Mouse (Mus musculus) E14TG2a.4 (cell line): Measurements from ENCODE around the gene Fsd1.
A peak's percentile ranks its signal among the peaks of the same experiment; 100 is the strongest.

Source experiments
- H3K27me3 ChIP-seq: 2 replicates; pipeline ENCODE4 v1.6.1; 2014; ENCODE audit warnings: low read length, control low read depth; ENCODE audit not compliant: insufficient read depth
- H3K36me3 ChIP-seq: 2 replicates; pipeline ENCODE4 v1.6.1; 2014; ENCODE audit warnings: low read length, control low read depth; ENCODE audit not compliant: insufficient read depth
- H3K4me1 ChIP-seq: replicated peaks from 2 replicates; pipeline ENCODE4 v1.6.1; 2014; ENCODE audit warnings: low read depth, low read length, control low read depth
- H3K4me3 ChIP-seq: replicated peaks from 2 replicates; pipeline ENCODE4 v1.5.1; 2014; ENCODE audit warnings: mild to moderate bottlenecking, low read length
- H3K9me3 ChIP-seq: 2 replicates; pipeline ENCODE4 v1.6.1; 2014; ENCODE audit warnings: low read length, control low read depth
- CTCF ChIP-seq: conservative IDR thresholded peaks from 2 replicates; pipeline ENCODE4 v1.5.1; 2014; ENCODE audit warnings: low read length
- NANOG ChIP-seq: IDR thresholded peaks from 2 replicates; pipeline ENCODE4 v1.6.1; 2014; ENCODE audit warnings: borderline replicate concordance, low read length, mixed read lengths
- POU5F1 ChIP-seq: IDR thresholded peaks from 2 replicates; pipeline ENCODE4 v1.6.1; 2014; ENCODE audit warnings: low read length, borderline replicate concordance

Fsd1 gene

GRCm38 (mm10) chr17:55958918-55959728, 27.2 kb upstream of the Fsd1 start, which contains the start of gene Yju2:
TSS of gene Yju2 (plus strand) at chr17:55959099.
- Histone ChIP-seq H3K27me3 (no peaks in the 10 kb centered on the region), H3K4me1 (peaks cover 67% of the 10 kb centered on the region), H3K36me3 (peaks cover 39% of the 10 kb centered on the region), H3K9me3 (no peaks in the 10 kb centered on the region), H3K4me3 (peak within 1 kb of the TSS; percentile 84)
- TF ChIP-seq CTCF = no peak
- no peak for TF ChIP-seq POU5F1
- TF ChIP-seq NANOG = no peak

- Histone ChIP-seq H3K4me1 (peaks cover 66% of the 10 kb centered on the region), H3K27me3 (no peaks in the 10 kb centered on the region), H3K36me3 (peaks cover 49% of the 10 kb centered on the region), H3K9me3 (no peaks in the 10 kb centered on the region), H3K4me3 (peak overlapping the region; percentile 84)
- no peak for TF ChIP-seq CTCF
- no peak for TF ChIP-seq NANOG
- TF ChIP-seq POU5F1 = no peak
Observed at GRCm38 (mm10) chr17:55959946-55960740, 26.2 kb upstream of the Fsd1 start.

- Histone ChIP-seq H3K9me3 (no peaks in the 10 kb centered on the region), H3K4me3 (no peak overlapping the region), H3K27me3 (no peaks in the 10 kb centered on the region), H3K36me3 (peaks cover 55% of the 10 kb centered on the region), H3K4me1 (peaks cover 60% of the 10 kb centered on the region)
- no peak for TF ChIP-seq POU5F1
- no peak for TF ChIP-seq NANOG
- TF ChIP-seq CTCF = no peak
Observed at GRCm38 (mm10) chr17:55960791-55961190, 25.5 kb upstream of the Fsd1 start.

- H3K27me3 ChIP-seq = no peaks in the 10 kb centered on the region
- peaks cover 54% of the 10 kb centered on the region for H3K4me1 ChIP-seq
- TF ChIP-seq POU5F1 (no peak), NANOG (no peak), CTCF (no peak)
- no peaks in the 10 kb centered on the region for H3K9me3 ChIP-seq
- peaks cover 63% of the 10 kb centered on the region for H3K36me3 ChIP-seq
- no peak overlapping the region for H3K4me3 ChIP-seq
Observed at GRCm38 (mm10) chr17:55961631-55962030, 24.7 kb upstream of the Fsd1 start.

GRCm38 (mm10) chr17:55963171-55963570, 23.1 kb upstream of the Fsd1 start:
- Histone ChIP-seq H3K36me3 (peaks cover 79% of the 10 kb centered on the region), H3K4me1 (peaks cover 41% of the 10 kb centered on the region), H3K9me3 (no peaks in the 10 kb centered on the region), H3K4me3 (no peak overlapping the region), H3K27me3 (no peaks in the 10 kb centered on the region)
- no peak for TF ChIP-seq CTCF
- TF ChIP-seq NANOG = no peak
- TF ChIP-seq POU5F1 = no peak

GRCm38 (mm10) chr17:55964496-55964895, 21.8 kb upstream of the Fsd1 start:
- Histone ChIP-seq H3K4me1 (peaks cover 38% of the 10 kb centered on the region), H3K36me3 (peaks cover 84% of the 10 kb centered on the region)

GRCm38 (mm10) chr17:55964996-55965395, 21.3 kb upstream of the Fsd1 start:
- no peaks in the 10 kb centered on the region for H3K9me3 ChIP-seq
- peaks cover 9% of the 10 kb centered on the region for H3K27me3 ChIP-seq
- H3K4me1 ChIP-seq = peaks cover 38% of the 10 kb centered on the region
- H3K36me3 ChIP-seq = peaks cover 82% of the 10 kb centered on the region
- TF ChIP-seq NANOG (no peak), CTCF (no peak), POU5F1 (no peak)
- no peak overlapping the region for H3K4me3 ChIP-seq

More at GRCm38 (mm10) chr17:55964496-55964895, 21.8 kb upstream of the Fsd1 start:
- TF ChIP-seq NANOG (no peak), POU5F1 (no peak)
- Histone ChIP-seq H3K9me3 (no peaks in the 10 kb centered on the region), H3K4me3 (no peak overlapping the region), H3K27me3 (peaks cover 4% of the 10 kb centered on the region)

- no peak overlapping the region for H3K4me3 ChIP-seq
- no peaks in the 10 kb centered on the region for H3K9me3 ChIP-seq
- H3K27me3 ChIP-seq = peaks cover 31% of the 10 kb centered on the region
- H3K4me1 ChIP-seq = peaks cover 51% of the 10 kb centered on the region
- peaks cover 60% of the 10 kb centered on the region for H3K36me3 ChIP-seq
- TF ChIP-seq CTCF (no peak), POU5F1 (no peak), NANOG (no peak)
Observed at GRCm38 (mm10) chr17:55967186-55967585, 19.1 kb upstream of the Fsd1 start.
